Mouse (Mus musculus) stomach, postnatal 0 days (tissue): ENCODE measurements at regions not wholly inside any gene's neighbourhood (a gene's known extent, or its start where the extent isn't known, plus 50 kb on each side); places are given as distances from the start of the nearest gene placed in this dataset.

Source experiments
- CTCF ChIP-seq: IDR thresholded peaks from 2 replicates; pipeline ENCODE4 v1.5.1; 2016; ENCODE audit warnings: antibody characterized with exemption, low read depth, mild to moderate bottlenecking, moderate library complexity
- EP300 ChIP-seq: optimal IDR thresholded peaks from 2 replicates; pipeline ENCODE3; 2016; ENCODE audit warnings: antibody characterized with exemption

GRCm38 (mm10) chr3:129049899-129050597 lies 149.6 kb upstream of the Pitx2 start:
- TF ChIP-seq CTCF, result no peak
- no peak for TF ChIP-seq EP300
